Mouse (Mus musculus): ENCODE data around the gene Nufip2.
"Not testable (repeated sequence)": the region's sequence is repeated elsewhere in the genome, so short reads cannot be mapped to it uniquely, and the experiment has no call there.

Gene Nufip2

DNA sequence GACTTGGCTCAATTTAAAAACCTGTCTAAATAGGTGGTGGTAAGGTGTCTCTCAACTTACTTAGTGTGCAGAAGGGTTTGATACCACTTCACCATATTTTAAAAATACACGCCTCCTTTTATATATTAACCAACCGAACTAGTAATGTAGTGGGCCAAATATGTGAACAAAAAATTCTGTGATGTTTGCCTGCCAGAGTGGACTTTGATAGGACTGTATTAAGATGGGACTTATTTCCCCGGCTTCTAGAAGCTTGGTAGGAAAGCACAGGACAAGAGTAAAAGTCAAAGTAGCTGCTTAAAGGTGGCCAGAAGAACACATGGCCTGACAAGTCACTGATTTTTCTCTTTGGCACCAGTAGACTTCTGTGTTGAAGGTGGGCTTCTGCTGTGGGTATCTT, 27.8 kb downstream of the Nufip2 start:
- DNase-seq = no peak

DNA sequence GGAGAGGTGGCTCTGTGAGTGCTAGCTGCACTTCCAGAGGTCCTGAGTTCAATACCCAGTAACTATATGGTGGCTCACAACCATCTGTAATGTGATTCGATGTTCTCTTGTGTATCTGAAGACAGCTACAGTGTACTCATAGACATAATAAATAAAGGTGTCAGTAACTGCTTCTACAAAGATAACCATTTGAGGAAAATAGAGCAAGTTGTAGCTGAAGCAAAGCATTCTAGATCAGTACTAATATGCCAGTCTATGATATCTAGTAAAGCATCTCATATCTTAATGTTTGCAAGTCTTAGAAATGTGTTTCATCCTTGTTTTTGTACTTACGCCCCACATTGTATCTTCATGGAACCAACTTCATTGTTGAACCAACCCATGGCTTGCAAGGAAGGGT, 33.1 kb downstream of the Nufip2 start:
- DNase-seq = no peak

DNA sequence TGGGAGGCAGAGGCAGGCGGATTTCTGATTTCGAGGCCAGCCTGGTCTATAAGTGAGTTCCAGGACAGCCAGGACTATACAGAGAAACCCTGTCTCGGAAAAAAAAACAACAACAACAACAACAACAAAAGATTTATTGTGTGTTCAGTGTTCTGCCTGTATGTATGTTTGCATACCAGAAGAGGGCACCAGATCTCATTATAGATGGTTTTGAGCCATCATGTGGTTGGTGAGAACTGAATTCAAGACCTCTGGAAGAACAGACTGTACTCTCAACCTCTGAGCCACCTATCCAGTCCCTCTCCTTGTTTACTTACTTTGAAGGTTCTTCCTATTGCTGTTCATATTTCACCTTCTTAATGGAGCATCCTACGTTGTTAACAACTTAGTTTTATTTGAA, 35.4 kb downstream of the Nufip2 start:
- DNase-seq = no peak

DNA sequence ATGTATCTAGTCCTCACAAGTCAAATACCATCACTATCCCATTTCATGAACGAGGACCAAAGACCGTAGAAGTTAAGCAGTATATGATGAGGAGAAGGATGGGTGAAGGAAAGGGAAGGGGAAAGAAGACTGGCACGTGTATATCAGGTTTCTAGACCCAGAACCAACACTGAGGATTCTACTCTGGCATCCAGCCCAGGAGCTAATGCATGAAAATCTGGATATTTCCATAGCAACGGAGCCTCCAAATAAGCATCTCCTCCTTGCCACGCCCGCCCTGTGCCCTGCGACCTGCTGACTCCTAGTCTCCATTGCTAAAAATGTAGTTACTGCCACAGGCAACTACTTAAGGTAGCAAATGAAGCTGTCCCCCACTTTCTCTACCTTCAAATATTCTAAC, 38.8 kb downstream of the Nufip2 start:
- no peak for DNase-seq

DNA sequence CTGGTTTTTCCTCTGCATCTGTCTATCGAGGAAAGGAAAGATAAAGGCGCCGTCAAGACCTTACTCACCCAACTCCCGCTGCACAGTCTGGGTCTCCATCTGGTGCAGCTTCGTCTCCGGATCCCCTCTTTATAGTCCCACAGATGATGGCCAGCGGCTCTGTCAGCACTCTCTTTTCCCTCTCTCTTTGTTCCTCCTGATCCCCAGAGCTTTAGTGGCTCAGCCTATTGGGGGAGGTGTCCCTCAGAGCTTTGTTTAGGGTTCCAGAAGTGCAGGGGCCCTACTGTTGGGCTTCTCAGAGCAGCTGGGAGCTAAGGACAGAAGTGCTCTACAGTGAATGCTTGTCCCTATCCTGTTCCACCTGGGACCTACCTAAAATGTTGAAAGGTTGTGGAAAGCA, 39.2 kb downstream of the Nufip2 start, which contains the start of gene Cryba1:
Cryba1 (minus strand) TSS at position 101 of the 400 bp plus-strand sequence.
- DNase-seq = no peak

DNA sequence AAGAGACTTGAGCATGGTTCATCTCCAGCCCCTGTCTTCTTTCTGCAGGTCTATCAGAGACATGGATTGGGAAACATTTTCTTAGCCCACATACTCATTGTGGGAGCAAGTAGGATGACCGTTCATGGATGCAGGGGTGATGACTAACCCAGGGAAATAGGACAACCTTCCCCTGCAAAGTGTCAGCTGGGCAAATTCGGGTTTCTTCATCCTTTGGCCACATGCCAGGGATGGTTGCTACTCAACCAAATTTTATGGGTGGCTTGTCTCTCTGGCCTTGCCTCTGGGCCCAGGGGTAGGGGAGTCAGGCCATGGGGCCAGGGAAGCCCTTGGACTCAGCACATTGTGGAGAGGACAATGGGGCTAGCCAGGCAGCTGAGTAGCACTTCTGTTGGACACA, 42.6 kb downstream of the Nufip2 start:
- no peak for DNase-seq

DNA sequence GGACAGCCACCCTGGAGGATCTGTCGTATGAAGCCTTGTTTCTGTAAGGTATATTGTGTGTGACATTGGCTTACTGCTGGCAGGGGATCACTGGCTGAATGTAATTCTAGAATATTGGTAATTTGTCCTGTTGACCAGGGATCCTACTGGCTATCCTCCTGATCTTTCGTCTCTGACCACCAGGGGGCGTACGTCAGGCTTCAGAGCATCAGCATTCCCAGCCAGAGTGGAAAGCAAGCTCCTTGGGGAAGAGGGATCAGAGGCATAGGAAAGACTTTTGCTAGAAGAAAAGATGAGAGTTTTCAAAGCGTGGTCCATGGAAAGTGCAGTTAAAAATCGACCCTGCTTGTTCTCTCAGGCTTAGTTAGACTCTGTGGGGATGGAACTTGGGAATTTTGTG, 51.3 kb downstream of the Nufip2 start:
- DNase-seq = peak; percentile 20 to 73

DNA sequence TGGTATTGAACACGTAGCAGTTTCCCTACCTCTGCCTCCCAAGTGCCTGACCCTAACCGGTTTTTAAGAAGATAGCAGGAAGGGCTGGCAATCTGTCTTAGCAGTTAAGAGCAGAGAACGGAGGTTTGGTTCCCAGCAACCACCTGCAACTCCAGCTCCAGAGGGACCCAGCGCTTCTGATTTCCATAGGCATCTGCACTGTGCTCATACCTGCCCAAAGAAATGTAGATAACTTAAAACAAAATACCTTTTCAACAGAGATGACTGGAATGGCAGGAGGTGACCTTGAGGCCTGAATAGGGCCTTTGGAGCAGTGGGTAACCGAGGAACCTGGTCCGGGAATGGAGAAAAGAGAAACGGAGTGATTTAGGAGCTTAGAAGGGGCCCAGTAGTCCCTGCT, 52.6 kb downstream of the Nufip2 start:
- no peak for DNase-seq

DNA sequence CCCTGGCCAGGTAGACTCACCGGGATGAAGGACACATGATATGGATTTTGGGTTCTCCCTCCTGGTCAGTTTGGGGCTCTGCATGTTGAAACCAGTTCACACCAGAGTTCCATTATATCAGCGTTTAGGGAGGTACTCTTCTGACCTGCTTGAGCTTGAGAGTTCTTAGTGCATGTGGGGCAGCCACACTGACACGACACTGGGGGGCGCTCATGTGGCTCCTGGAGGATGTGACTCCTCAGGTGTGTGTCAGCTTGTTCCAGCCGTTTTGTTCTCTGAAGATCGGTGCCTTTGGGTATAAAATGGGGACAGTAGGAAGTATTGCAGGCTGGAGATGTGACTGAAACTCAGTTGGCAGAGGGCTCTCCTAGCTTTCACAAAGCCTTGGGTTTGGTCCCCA, 58.0 kb downstream of the Nufip2 start:
- DNase-seq = peak in 1 of 2 experiments; percentile 16

DNA sequence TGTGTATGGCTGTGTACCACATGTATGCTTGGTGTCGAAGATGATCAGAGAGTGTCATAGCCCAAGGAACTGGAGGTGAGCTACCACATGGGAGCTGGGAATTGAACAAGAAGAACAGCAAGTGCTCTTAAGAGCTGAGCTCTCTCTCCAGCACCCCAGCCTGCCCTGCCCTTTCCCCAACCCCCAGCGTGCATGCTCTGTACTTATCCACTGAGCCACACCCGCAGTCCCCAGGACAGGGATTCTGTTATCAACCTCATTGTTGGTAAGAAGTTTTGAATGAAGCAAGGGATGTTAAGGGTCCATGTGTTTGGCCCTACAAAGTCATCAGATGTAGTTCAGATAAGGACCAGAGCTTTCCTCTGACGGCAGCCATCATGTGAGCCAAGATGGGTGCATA, 60.7 kb downstream of the Nufip2 start:
- no peak for DNase-seq

DNA sequence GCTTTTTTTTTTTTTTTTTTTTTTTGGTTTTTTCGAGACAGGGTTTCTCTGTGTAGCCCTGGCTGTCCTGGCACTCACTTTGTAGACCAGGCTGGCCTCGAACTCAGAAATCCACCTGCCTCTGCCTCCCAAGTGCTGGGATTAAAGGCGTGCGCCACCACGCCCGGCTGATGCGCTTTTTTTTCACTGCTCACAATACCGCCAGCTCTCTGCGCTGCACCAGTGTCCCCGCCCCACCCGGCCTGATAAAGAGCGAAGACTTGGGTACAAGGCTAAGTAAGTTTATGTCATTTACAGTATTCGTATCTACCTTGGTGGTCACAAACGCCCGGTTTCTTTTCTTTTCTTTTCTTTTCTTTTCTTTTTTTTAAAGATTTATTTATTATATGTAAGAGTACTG, 61.1 kb downstream of the Nufip2 start:
- DNase-seq = not testable (repeated sequence)

DNA sequence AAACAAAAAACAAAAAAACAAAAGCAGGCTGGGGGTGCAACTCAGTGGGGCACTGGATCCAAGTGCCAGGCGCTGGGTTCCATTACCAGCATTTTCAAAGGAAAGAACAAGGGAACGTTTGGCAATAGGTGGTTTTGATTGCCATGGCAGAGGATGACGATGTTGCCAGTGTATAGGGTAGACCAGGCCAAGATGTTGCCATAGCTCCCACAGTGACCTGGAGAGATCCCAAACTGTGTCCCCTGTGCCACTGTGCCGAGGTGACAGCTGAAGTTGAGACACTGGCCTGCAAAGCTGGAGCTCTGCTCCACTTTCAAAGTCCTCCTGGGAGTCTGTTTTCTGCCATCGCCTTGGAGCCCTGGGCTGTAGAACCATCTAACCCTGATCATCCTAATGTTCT, 63.0 kb downstream of the Nufip2 start:
- DNase-seq = no peak

DNA sequence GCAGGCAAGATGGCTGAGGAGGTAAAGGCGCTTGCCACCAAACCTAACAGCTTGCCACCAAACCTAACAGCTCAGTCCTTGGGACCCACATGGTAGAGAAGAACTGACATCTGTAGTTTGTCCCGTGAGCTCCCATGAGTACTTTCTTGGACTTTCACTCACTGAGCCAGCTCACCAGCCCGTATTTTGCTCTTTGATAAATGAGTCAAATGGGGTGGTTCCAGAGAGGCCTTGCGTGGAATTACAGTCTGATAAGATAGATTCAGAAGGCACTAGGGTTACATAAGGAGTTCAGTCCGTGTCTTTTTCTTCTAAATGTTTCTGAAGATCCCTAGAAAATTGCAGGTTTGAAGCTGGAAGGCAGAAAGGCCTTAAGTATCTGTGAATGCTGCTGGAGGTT, 66.6 kb downstream of the Nufip2 start:
- DNase-seq = no peak

DNA sequence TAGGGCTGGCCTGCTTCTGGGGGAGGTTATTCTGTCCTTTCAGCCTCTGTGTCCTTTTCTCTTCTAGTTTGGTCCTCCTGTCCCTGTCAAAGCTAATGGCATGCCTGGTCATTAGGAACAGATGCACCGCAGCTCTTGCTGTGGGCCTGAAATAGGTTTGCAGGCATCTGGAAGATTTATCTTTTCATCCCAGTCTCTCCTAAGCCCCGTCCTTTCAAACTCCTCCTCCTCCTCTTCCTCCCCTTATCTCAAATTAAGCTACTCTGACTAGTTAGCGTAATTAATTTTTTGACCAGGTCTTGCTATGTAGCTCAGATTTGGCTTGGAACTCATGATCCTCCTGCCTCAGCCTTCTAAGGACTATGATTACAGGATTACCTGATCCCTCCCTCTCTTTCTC, 67.5 kb downstream of the Nufip2 start:
- no peak for DNase-seq

DNA sequence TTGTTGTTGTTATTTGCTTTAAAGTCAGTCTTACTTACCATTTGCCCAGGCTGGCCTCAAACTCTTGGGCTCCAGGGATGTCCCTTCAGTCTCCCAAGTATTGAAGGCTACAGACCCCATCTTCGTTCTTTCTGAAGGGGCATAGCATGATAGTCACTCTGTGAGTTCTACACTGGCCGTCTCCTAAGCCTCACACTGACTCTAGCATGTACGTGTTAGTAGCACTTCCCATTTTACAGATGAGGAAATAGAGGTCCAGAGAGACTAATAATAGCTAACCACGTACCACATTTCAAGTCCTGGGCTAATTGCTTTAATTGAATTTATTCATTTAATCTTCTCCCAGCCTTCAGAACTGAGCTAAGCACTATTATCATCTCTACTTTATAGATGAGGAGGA, 74.1 kb downstream of the Nufip2 start:
- DNase-seq = no peak

DNA sequence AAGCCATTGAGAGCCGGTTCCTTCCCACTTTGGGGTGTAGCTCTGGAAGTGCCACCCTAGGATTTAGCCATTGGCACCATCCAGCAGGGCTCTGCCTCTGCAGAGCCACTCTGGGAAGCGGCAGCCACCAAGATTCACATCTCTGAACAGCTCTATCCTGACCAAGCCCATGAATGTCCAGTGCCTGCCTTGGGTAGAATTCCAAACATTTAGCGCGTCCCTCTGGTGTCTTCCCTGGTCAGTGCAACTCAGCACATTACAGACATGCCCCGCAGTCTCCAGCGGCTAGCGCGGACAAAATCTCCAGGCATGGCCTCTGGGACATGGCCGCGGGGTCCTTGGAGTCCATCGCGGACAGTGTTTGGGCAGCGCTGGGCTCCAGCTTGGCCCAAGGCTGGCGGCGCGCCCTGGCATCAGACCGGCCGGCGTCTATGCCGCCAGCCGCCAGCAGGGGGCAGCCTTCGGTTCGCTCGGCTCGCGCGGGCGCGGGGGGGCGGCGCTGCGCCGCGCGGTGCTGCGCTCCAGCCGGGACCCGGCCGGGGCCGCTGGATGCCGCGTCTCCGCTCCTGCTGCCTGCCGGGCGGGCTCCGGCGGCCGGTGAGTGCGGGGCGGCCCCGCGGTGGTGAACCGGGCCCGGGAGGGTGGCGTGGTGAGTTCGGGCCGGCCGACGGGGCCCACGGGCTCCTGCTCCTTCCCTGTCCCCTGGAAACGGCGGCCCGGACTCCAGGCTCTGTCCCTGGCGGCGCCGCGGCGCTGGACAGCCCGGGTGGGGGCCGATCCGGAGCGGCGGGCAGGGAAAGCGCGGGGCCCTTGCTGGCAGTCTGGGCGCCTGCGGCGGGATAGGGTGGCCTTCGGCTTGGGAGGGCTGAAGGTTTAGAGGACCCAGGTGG, 77.1 kb downstream of the Nufip2 start, which contains the start of gene Myo18a:
Myo18a (plus strand) TSS at position 464 of the 890 bp plus-strand sequence.
- peak; percentile 57 to 84 for DNase-seq

DNA sequence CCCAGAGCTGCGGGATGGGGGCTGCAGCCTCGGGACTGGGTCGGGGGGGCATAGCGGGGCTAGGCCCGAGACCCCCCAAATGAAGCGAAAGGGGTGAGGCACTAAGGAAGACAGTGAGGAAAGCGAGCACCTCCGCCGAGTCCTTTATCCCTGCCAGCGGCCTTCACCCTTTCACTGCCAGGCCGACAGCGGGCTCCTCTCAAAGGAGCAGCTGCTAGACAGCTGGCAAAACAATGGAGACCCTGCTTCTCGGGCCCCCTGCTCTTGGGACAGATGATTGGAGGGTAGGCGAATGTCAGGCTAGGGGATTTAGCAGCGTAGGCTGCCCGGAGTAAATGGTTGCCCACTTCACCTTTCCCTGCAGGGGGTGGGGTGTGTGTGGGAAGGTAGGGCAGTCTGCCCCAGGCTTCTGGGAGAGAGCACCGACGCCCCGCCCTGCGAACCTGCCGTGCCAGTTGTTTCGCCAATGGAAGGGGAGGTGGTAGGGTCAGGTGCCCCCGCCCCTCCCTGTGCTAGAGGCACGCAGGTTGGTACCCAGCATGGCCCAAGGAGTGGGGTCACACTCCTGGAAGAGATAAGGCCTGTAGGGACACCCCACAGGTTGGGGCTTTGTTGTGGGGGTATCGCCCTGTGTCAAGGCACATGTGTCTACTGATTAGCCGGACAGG, 77.9 kb downstream of the Nufip2 start:
- peak in 1 of 2 experiments; percentile 15 for DNase-seq

DNA sequence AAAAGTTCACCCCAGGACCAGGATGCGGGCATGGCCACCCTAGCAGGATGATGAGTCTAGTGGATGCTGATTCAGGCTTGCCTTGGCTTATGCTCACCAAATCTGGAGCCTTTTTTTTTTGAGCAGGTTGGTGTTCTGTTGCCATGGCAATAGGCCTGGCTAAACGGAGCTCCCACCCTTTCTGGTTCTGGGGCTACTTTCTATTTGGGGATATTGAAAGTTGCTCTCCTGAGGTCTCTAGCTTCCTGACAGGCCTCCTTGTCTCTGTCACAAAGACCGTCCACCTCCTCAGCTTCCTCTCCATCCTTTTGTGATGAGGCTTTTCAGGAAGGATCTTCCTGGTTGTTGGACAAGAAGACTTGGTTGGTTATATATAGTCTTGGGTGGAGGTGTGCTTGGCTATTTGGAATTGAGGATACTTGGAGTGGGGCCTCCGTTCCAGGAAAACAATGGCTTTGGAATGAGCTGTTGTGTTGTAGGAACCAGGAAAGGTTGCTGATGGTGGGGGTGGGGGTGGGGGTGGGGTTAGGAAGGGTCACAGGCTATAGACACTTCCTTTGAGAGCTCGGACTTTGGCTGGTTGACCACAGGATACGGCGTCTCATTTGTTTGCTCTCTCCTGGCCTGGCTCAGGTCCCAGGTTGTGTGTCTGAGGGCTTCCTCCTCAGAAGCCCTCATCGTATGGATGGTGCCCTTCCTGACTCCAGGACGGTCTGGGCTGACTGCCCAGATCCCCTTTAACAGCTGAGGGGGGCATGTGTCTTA, 78.9 kb downstream of the Nufip2 start:
- no peak for DNase-seq

DNA sequence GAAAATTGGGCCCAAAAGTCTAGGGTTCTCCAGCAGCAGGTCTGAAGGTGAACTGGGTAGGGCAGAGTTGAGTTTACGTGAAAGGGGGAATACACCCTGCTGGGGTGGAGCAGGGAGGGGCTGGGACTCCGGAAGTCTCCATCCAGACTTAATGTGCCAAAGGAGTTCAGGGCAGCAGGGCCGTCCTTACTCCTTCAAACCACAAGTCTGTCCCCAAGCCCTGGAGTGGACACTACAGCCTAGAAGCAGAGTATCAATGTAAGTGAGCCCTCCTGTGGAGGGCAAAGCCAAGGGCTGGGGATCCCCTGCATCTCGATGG, 79.5 kb downstream of the Nufip2 start:
- no peak for DNase-seq

DNA sequence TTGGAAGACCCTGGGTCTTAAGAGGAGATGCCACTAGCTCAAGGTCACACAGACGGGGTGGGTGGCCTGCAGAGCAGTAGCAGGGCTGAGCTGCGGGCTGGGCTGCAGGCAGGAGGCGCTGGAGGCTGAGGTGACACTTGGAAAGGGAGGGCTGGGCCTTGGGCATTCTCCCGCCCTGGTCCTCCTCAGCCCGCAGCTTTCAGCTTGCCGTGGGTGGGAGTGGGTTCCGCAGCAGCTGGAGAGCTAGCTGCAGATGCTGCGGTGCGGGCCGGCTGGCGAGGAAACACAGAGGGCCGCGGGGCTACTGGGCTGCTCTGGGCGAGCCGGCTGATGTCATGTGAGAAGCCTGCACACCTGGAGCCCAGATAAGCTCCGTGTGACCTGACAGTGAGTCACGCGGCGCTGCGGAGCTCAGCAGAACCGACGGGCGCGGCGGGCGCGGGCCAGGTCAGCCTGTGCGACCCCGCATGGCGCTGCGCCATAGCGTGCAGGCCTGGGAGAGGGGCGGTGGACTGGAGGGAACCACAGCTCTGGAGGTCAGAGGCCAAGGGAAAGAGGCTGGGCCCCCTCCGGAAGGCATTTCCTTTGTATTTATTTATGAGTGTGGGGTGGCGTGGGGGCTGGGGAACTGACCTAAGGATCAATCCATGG, 80.5 kb downstream of the Nufip2 start:
- peak in 1 of 2 experiments; percentile 28 for DNase-seq

DNA sequence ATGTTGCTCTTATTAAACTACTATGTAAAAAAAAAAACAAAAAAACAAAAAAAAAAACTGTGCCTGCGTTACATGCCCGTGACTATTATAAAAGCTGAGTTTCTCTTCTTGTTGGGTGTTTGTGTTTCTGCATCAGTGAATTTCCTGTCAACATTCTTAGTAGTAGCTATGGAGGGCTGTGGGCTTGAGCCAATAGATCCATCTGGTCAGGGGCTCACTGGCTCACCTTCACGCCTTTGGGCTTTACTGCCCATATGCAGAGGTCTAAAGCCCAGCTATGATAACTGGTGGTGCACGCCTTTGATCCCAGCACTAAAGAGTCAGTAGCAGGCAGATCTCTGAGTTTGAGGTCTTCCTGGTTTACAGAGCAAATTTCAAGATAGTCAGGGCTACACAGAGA, 83.5 kb downstream of the Nufip2 start:
- DNase-seq = no peak

DNA sequence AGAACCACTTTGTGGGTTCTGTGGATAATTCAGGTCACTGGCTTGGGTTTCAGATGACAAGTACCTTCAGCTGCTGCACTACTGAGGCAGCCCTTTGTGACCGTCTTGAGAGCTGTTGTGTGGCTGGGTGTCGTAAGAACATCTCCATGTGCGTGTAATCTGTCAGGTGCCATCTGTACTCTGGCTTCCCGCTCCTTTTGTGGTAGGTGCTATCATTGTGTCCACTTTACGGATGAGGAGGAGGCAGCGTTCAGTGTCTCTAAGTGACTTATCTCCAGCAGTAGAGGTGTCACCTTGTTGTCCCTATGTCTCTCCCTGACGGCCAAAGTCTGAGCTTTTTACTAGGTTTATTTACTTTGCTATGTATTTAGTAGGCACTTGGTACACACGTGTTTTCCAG, 84.4 kb downstream of the Nufip2 start:
- no peak for DNase-seq

Data from spleen, adult 18-20 months (tissue).